Mouse (Mus musculus): ENCODE results near the gene Ccdc24. TPM values are rescaled to one million over a fixed set of nuclear protein-coding genes. Genes with fewer than 3 reads are reported as not detected.

Gene Ccdc24
- polyA plus RNA-seq, 1 experiment from 2014 or later, result 0.97 TPM

- no peaks in the 10 kb centered on the region for H3K27me3 ChIP-seq (ENCODE audit: insufficient read depth, low read length)
- H3K4me1 ChIP-seq (replicated peaks; ENCODE audit: insufficient read depth, low read length), result peaks cover 9% of the 10 kb centered on the region; the same call in 1 of the 2 replicates
- no peak overlapping the region for H3K4me3 ChIP-seq (replicated peaks; ENCODE audit: low read depth, low read length)
- H3K9ac ChIP-seq (ENCODE audit: low read depth, low read length), result no peak overlapping the region
- no peaks in the 10 kb centered on the region for H3K36me3 ChIP-seq (ENCODE audit: insufficient read depth, low read length)
- DNase-seq (ENCODE audit: low spot score) (no peak), ATAC-seq (replicated peaks; ENCODE audit: low FRiP score, low read depth) (no peak)
- no peaks in the 10 kb centered on the region for H3K9me3 ChIP-seq (replicated peaks; ENCODE audit: low read length)
- H3K27ac ChIP-seq, result no peak overlapping the region
- TF ChIP-seq CTCF (IDR thresholded peaks at IDR 0.05; ENCODE audit: low read depth), result no peak
- no peak overlapping the region for H3K4me2 ChIP-seq (ENCODE audit: low read length)
- WGBS, result 76% methylated on average over 4 of the region's 4 CpGs
These were observed 35.1 kb downstream of the Ccdc24 start for GRCm38 (mm10) chr4:117837271-117837670.

- Histone ChIP-seq H3K4me1 (replicated peaks; ENCODE audit: insufficient read depth, low read length) (peaks cover 16% of the 10 kb centered on the region; the same call in 1 of the 2 replicates), H3K36me3 (ENCODE audit: insufficient read depth, low read length) (no peaks in the 10 kb centered on the region), H3K9me3 (replicated peaks; ENCODE audit: low read length) (no peaks in the 10 kb centered on the region), H3K9ac (ENCODE audit: low read depth, low read length) (peak overlapping the region; percentile 74), H3K27me3 (ENCODE audit: insufficient read depth, low read length) (no peaks in the 10 kb centered on the region), H3K4me3 (replicated peaks; ENCODE audit: low read depth, low read length) (peak overlapping the region; percentile 64), H3K27ac (peak overlapping the region; percentile 85), H3K4me2 (ENCODE audit: low read length) (peak overlapping the region; percentile 94)
- DNase-seq (ENCODE audit: low spot score) (peak; percentile 96), ATAC-seq (replicated peaks; ENCODE audit: low FRiP score, low read depth) (peak; percentile 91)
- TF ChIP-seq CTCF (IDR thresholded peaks at IDR 0.05; ENCODE audit: low read depth), result no peak
- under 1% methylated on average over 42 of the region's 48 CpGs for WGBS
These were observed 36.1 kb downstream of the Ccdc24 start for GRCm38 (mm10) chr4:117836204-117836767.

GRCm38 (mm10) chr4:117835531-117836111 lies 36.7 kb downstream of the Ccdc24 start:
- H3K4me3 ChIP-seq (replicated peaks; ENCODE audit: low read depth, low read length), result peak overlapping the region; percentile 64
- TF ChIP-seq CTCF (IDR thresholded peaks at IDR 0.05; ENCODE audit: low read depth), result no peak
- H3K9ac ChIP-seq (ENCODE audit: low read depth, low read length), result peak overlapping the region; percentile 74
- H3K4me2 ChIP-seq (ENCODE audit: low read length), result peak overlapping the region; percentile 94
- H3K36me3 ChIP-seq (ENCODE audit: insufficient read depth, low read length), result no peaks in the 10 kb centered on the region
- DNase-seq (ENCODE audit: low spot score), result peak; percentile 34
- H3K9me3 ChIP-seq (replicated peaks; ENCODE audit: low read length), result no peaks in the 10 kb centered on the region
- peaks cover 16% of the 10 kb centered on the region; the same call in 1 of the 2 replicates for H3K4me1 ChIP-seq (replicated peaks; ENCODE audit: insufficient read depth, low read length)
- peak; percentile 16; the same call in 1 of the 2 replicates for ATAC-seq (replicated peaks; ENCODE audit: low FRiP score, low read depth)
- peak overlapping the region; percentile 85 for H3K27ac ChIP-seq
- under 1% methylated on average over 59 of the region's 60 CpGs for WGBS
- no peaks in the 10 kb centered on the region for H3K27me3 ChIP-seq (ENCODE audit: insufficient read depth, low read length)

GRCm38 (mm10) chr4:117834845-117835530 lies 37.4 kb downstream of the Ccdc24 start:
- Histone ChIP-seq H3K9ac (ENCODE audit: low read depth, low read length) (peak overlapping the region; percentile 74), H3K27ac (peak overlapping the region; percentile 85), H3K9me3 (replicated peaks; ENCODE audit: low read length) (no peaks in the 10 kb centered on the region), H3K4me3 (replicated peaks; ENCODE audit: low read depth, low read length) (peak overlapping the region; percentile 64), H3K4me1 (replicated peaks; ENCODE audit: insufficient read depth, low read length) (peaks cover 17% of the 10 kb centered on the region; the same call in 1 of the 2 replicates), H3K27me3 (ENCODE audit: insufficient read depth, low read length) (no peaks in the 10 kb centered on the region), H3K4me2 (ENCODE audit: low read length) (peak overlapping the region; percentile 94), H3K36me3 (ENCODE audit: insufficient read depth, low read length) (no peaks in the 10 kb centered on the region)
- ATAC-seq (replicated peaks; ENCODE audit: low FRiP score, low read depth) (peak; percentile 18; the same call in 1 of the 2 replicates), DNase-seq (ENCODE audit: low spot score) (peak; percentile 92)
- no peak for TF ChIP-seq CTCF (IDR thresholded peaks at IDR 0.05; ENCODE audit: low read depth)
- 1% methylated on average over 35 of the region's 36 CpGs for WGBS

GRCm38 (mm10) chr4:117834457-117834844 lies 37.9 kb downstream of the Ccdc24 start, which contains the start of gene Slc6a9:
TSS of gene Slc6a9 (plus strand) at chr4:117834506.
- no peaks in the 10 kb centered on the region for H3K36me3 ChIP-seq (ENCODE audit: insufficient read depth, low read length)
- peak within 1 kb of the TSS; percentile 64 for H3K4me3 ChIP-seq (replicated peaks; ENCODE audit: low read depth, low read length)
- H3K9me3 ChIP-seq (replicated peaks; ENCODE audit: low read length), result no peaks in the 10 kb centered on the region
- no peaks in the 10 kb centered on the region for H3K27me3 ChIP-seq (ENCODE audit: insufficient read depth, low read length)
- ATAC-seq (replicated peaks; ENCODE audit: low FRiP score, low read depth), result no peak
- H3K4me1 ChIP-seq (replicated peaks; ENCODE audit: insufficient read depth, low read length), result peaks cover 19% of the 10 kb centered on the region; the same call in 1 of the 2 replicates
- no peak for DNase-seq (ENCODE audit: low spot score)
- H3K4me2 ChIP-seq (ENCODE audit: low read length), result peak within 1 kb of the TSS; percentile 94
- peak within 1 kb of the TSS; percentile 85 for H3K27ac ChIP-seq
- no peak for TF ChIP-seq CTCF (IDR thresholded peaks at IDR 0.05; ENCODE audit: low read depth)
- peak within 1 kb of the TSS; percentile 74 for H3K9ac ChIP-seq (ENCODE audit: low read depth, low read length)
- 26% methylated on average over 3 of the region's 3 CpGs for WGBS

GRCm38 (mm10) chr4:117831920-117832691 lies 40.3 kb downstream of the Ccdc24 start:
- Histone ChIP-seq H3K4me3 (replicated peaks; ENCODE audit: low read depth, low read length) (no peak overlapping the region), H3K9me3 (replicated peaks; ENCODE audit: low read length) (no peaks in the 10 kb centered on the region), H3K9ac (ENCODE audit: low read depth, low read length) (no peak overlapping the region), H3K27ac (no peak overlapping the region), H3K36me3 (ENCODE audit: insufficient read depth, low read length) (no peaks in the 10 kb centered on the region), H3K27me3 (ENCODE audit: insufficient read depth, low read length) (no peaks in the 10 kb centered on the region), H3K4me2 (ENCODE audit: low read length) (no peak overlapping the region), H3K4me1 (replicated peaks; ENCODE audit: insufficient read depth, low read length) (peaks cover 16% of the 10 kb centered on the region; the same call in 1 of the 2 replicates)
- no peak for TF ChIP-seq CTCF (IDR thresholded peaks at IDR 0.05; ENCODE audit: low read depth)
- ATAC-seq (replicated peaks; ENCODE audit: low FRiP score, low read depth) (no peak), DNase-seq (ENCODE audit: low spot score) (peak; percentile 23)
- WGBS, result 64% methylated on average over 9 of the region's 9 CpGs
